Mouse (Mus musculus) ZHBTc4 (cell line): Measurements from ENCODE around the gene Tas2r116.

Experiments used
- DNase-seq: peaks from one replicate; pipeline ENCODE4 v3.0.0-alpha.2; 2011; ENCODE audit warnings: low read depth, low spot score

Tas2r116 gene

GRCm38 (mm10) chr6:132855138-132855537, at the start of gene Tas2r116:
Gene Tas2r116, plus strand, starts transcription at chr6:132855438.
- no peak for DNase-seq

- DNase-seq = no peak
Measured at GRCm38 (mm10) chr6:132846842-132847241, 8.4 kb upstream of the Tas2r116 start, which contains the start of gene Tas2r123. Gene Tas2r123, plus strand, starts transcription at chr6:132847142.

GRCm38 (mm10) chr6:132867708-132868107, 12.5 kb downstream of the Tas2r116 start, which contains the start of gene Tas2r110:
Gene Tas2r110, plus strand, starts transcription at chr6:132868008.
- no peak for DNase-seq

GRCm38 (mm10) chr6:132892711-132893110, 37.5 kb downstream of the Tas2r116 start, which contains the start of gene Tas2r113:
Gene Tas2r113, plus strand, starts transcription at chr6:132893011.
- no peak for DNase-seq
